Mouse (Mus musculus): ENCODE measurements around the gene Gimap8.

GRCm38 (mm10) chr6:48668022-48668421 is 21.0 kb downstream of the Gimap8 start:
- TF ChIP-seq CTCF (IDR thresholded peaks at IDR 0.05; ENCODE audit: low read depth, low read length), result no peak
- no peak for TF ChIP-seq POLR2A (IDR thresholded peaks at IDR 0.05; ENCODE audit: borderline replicate concordance, low read depth, low read length)

Measured in bone marrow macrophage, adult 2 months (primary cell).